Mouse (Mus musculus) embryonic fibroblast, embryonic 13.5 days (primary cell): ENCODE data around the gene Rab37. TPM values are rescaled to one million over a fixed set of nuclear protein-coding genes. Genes with fewer than 3 reads are reported as not detected.

ENCODE experiments used
- H3K27ac ChIP-seq: 2 replicates; pipeline ENCODE4 v1.5.1; 2012; ENCODE audit warnings: low read length, control low read depth, inconsistent platforms; ENCODE audit not compliant: insufficient read depth
- H3K4me1 ChIP-seq: 2 replicates; pipeline ENCODE4 v1.6.1; 2011; ENCODE audit warnings: low read length; ENCODE audit not compliant: control insufficient read depth, insufficient read depth
- H3K4me3 ChIP-seq: 2 replicates; pipeline ENCODE4 v1.5.1; 2011; ENCODE audit warnings: mild to moderate bottlenecking, control low read depth, low read length; ENCODE audit not compliant: insufficient read depth
- CTCF ChIP-seq: IDR thresholded peaks from 2 replicates; pipeline ENCODE4 v1.5.1; 2011; ENCODE audit warnings: mild to moderate bottlenecking, control low read depth, low read length, moderate library complexity, borderline replicate concordance; ENCODE audit not compliant: insufficient read depth
- POLR2A ChIP-seq: IDR thresholded peaks from 2 replicates; pipeline ENCODE4 v1.6.1; 2011; ENCODE audit warnings: low read depth, mild to moderate bottlenecking, control low read depth, low read length, moderate library complexity
- polyA plus RNA-seq: library from polyadenylated mRNA; stranded (reverse); fragments of >200 nt; gene quantifications from 2 replicates; pipeline ENCODE4 v1.2.4, GENCODE M21; 2011; ENCODE audit warnings: low read depth; ENCODE audit not compliant: missing spikeins, insufficient read length

Rab37 gene
- polyA plus RNA-seq, 1 experiment: 0.32 TPM

DNA sequence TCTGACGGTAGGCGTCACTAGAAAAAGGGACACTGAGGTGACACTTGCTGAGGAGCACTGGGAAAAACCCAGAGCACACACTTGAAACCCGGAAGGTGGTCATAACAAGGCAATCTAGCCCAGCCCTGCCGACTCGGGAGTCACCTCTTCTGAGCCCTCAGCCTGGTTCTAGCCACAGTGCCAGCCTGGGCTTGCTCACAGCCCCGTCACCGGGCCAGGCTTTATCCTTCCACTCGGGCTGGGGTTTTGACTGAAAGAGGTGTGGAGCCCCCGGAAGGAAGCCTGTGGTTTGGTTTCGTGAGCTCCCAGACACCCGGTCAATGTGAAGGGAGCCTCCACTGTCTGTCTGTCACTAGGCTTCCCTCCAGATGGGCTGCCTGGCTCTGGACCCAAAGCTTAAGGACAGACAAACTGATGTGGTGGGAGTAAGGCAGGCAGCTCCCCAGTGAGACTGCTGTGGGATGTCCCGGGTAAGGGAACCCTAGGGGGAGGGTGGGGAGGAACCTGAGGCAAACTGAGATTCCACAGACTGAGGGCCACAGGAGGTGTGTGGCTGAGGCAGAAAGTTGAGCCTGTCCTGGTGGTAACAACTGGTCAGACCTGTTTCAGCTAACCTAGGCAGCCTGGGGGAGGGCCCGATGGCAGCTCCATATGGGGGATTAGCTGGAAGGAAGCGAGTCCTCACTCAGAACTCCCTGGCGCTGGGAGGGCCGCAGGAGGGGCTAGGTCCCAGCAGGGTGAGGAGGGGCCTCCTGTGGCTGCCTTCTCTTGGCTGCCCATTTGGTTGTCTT lies 82.5 kb downstream of the Rab37 start:
- TF ChIP-seq CTCF (no peak), POLR2A (no peak)
- peaks cover 10% of the 10 kb centered on the region for H3K4me1 ChIP-seq

DNA sequence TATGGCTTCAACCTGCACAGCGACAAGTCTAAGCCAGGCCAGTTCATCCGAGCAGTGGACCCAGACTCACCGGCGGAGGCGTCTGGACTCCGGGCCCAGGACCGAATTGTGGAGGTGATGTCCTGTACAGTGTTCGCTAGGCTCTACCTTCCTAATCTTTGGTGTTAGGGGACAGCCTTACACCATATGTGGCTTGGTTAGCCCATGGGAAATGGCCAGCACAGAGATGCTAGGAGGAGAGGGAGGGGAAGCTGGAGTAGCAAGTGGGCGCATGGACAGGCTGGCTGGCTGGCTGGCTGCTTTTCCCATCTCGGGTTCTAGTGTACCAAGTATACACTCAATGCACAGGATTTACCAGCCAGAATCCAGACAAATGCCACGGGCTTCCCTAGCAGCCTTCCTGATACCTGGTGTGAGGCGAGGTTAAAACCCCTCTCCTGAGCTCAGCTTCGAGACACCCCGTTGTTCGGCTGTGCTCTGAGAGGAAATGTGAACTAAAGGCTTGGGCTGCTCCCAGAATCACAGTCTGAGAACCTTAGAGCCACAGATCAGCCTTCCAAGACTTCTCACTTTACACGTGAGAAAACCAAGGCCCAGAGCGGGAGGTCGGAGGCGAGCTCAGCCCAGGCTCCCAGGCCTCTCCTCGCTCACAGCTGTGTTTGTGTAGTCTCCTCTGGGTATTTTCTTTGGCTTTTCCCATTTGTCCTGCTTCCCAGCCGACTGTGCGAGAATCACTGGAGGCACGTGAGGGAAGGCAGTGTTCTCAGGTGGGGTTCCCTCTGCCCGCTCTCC lies 85.4 kb downstream of the Rab37 start:
- Histone ChIP-seq H3K4me1 (peaks cover 10% of the 10 kb centered on the region), H3K4me3 (no peak overlapping the region), H3K27ac (no peak overlapping the region)
- TF ChIP-seq CTCF: no peak
- TF ChIP-seq POLR2A: no peak

More for the DNA sequence above, 82.5 kb downstream of the Rab37 start:
- Histone ChIP-seq H3K27ac (no peak overlapping the region), H3K4me3 (no peak overlapping the region)

DNA sequence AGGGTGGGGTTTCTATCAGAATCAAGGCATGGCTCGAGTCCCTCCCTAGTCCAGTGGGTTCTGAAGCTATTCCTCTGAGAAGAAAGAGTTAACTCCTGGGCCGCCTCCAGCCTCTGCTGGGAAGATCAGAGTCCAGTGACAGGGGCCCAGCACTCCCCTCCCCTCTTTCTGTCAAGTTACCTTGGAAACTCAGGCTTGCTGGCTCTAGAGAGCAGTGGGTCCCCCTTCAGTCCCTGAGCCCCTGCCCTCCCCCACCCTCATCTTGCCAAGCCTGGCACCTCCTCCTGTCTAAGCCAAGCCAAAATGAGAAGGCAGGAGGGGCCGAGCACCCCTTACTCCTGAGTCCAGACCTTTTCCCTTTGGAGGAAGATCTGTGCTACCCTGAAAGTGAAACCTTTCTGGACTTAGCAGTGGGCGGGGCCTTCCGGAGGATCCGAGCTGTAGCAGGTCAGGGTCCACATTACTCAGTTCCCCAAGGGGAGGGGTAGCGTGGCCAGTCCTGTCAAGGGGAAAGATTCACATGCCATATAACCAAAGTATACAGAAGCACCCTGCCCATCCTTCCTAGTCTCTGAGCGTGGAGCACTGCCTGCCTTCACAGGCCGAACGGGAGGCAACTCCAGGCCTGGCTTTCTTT lies 86.4 kb downstream of the Rab37 start:
- Histone ChIP-seq H3K27ac (no peak overlapping the region), H3K4me1 (peaks cover 7% of the 10 kb centered on the region; the same call in 1 of the 2 replicates), H3K4me3 (no peak overlapping the region)
- no peak for TF ChIP-seq POLR2A
- no peak for TF ChIP-seq CTCF

DNA sequence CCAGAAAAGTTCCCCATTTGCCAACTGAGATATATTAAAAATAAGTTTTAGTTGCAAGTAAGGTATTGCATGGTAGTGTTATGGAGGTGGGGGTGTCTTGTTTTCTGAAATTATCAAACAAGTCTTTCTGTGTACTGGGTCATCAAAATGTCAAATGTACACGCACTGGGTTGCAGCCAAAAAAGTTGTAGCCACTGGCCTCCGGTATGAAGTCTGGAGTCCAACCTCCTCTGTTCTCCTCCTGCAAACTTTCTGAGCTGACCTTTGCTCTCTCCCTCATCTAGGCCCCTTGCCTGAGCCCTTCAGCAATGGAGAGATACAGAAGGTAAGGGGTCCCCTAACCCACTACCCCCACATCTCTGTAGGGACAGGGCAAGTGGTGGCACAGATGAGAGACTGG lies 87.5 kb downstream of the Rab37 start:
- no peak for TF ChIP-seq POLR2A
- no peak for TF ChIP-seq CTCF
- H3K4me3 ChIP-seq: no peak overlapping the region
- H3K4me1 ChIP-seq: no peaks in the 10 kb centered on the region
- no peak overlapping the region for H3K27ac ChIP-seq

DNA sequence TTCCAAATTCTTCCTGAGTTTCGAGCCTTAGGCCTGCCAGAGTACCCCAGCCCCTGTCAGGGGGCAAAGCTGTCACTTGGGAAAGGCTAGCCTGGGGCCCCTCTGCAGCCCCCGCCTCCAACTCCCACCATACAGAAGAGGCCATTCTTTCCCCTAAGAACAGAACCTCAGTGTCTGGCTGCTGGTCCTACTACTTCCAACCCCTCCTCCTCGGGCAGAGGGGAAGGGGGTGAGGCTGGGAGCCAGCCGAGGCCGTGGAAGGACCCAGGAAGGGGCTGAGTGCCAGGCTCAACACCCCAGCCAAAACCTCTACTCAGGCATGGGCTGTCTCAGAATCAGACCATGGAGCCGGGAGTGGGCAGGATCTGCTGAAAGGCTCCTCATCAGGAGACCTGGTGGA lies 88.0 kb downstream of the Rab37 start:
- TF ChIP-seq CTCF: no peak
- TF ChIP-seq POLR2A: no peak
- Histone ChIP-seq H3K27ac (no peak overlapping the region), H3K4me1 (no peaks in the 10 kb centered on the region), H3K4me3 (no peak overlapping the region)

DNA sequence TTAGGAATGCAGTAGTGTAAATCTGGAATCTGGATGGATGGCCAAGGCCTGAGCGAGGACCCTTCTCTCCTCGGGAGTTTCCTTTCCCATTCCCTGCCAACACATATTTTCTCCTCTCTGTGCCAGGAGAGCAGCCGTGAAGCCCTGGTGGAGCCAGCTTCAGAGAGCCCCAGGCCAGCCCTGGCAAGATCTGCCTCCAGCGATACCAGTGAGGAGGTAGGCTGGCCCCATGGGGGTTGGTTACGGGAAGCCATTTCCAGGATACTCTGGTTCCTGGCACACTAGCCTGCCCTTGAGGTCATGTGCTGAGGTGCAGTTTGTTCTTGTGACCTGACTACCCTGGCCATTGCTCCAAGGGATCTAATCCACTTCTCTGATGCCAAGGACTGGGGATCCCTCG lies 88.7 kb downstream of the Rab37 start:
- Histone ChIP-seq H3K4me1 (no peaks in the 10 kb centered on the region), H3K4me3 (no peak overlapping the region), H3K27ac (no peak overlapping the region)
- TF ChIP-seq CTCF (no peak), POLR2A (no peak)

DNA sequence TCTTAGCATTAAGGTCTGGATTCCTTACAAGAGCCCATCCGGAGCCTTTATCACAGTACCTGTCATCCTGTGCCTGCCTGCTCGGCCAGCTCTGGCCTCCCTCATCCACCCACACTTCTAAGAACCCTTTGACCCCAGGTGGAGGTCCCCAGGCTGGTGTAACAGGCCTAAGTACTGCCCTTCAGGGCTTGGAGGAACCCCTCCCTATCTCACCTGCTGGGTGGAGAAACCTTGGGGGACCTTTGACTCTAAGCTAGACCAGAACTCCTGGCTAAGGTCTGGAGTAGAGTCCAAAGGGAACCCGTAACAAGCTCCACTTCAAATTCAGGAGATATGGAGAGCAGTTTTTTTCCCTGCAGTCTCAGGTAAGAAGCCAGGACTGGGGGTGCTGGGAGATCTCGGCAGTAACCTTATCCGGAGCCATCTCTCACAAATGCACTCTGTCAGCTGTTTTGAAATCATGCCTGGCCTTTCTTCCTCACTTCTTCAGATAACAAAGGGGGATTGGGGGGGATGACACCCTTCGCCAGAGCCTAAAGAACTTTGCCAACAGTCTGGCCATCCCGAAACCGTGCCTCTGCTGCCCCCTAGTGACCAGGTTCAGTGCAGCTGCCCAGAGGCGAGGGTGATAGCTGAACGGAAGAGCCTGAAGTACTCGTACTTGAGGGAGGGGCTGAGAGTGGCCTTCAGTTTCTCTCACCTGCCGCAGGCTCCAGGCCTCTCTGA lies 90.8 kb downstream of the Rab37 start:
- TF ChIP-seq CTCF: peak; percentile 98
- no peak for TF ChIP-seq POLR2A
- H3K4me1 ChIP-seq: 0 out of 2 replicates have a peak, but pooled peaks cover 3% of the 10 kb centered on the region

DNA sequence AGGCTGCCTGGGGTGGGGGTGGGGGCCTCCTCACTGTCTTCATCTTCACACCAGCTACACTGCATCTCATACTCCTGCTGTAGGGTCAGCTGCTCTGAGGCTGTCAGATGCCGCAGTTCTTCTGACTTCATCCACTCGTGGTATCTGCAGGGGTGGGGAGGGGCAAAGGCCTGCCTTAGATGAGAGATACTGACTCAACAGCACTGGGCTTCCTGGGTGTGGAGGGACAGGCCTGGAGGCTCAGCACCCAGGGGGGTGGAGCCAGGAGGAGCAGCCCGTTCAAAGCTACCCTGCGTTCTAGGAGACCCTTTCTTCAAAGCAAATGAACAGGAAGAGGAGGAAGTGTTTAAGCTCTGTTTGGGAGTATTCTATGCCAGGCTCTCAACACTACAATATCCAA lies 93.7 kb downstream of the Rab37 start:
- Histone ChIP-seq H3K4me1 (0 out of 2 replicates have a peak, but pooled peaks cover 3% of the 10 kb centered on the region), H3K27ac (no peak overlapping the region), H3K4me3 (no peak overlapping the region)
- no peak for TF ChIP-seq CTCF
- TF ChIP-seq POLR2A: no peak

More for the DNA sequence above, 90.8 kb downstream of the Rab37 start:
- Histone ChIP-seq H3K4me3 (no peak overlapping the region), H3K27ac (no peak overlapping the region)

DNA sequence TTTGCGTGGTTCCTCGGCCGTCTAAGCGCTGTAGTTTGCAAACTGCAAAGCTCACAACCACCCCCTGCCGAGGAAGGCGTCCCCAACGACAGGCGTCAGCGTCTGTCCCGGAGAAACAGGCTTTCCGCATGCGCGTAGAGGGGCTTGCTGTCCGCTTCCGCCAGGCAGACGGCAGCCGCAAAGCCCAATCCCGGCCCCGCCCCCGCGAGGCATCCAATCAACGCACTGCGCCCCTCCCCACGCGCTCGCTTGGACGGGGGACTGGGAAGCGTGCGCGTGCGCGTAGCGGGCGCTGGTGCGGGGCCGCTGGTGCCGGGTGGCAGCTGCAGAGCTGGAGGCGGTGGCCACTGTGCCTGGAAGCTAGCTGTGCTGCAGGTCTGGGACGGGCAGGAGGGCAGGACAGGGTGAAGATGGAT lies 96.0 kb downstream of the Rab37 start, which contains the start of gene Tmem104:
TSS of gene Tmem104 (plus strand) at position 264 of the 416 bp plus-strand sequence.
- TF ChIP-seq CTCF (no peak), POLR2A (peak; percentile 88)
- H3K4me1 ChIP-seq: 0 out of 2 replicates have a peak, but pooled peaks cover 3% of the 10 kb centered on the region
- peak within 1 kb of the TSS; percentile 66 for H3K4me3 ChIP-seq
- H3K27ac ChIP-seq: peak within 1 kb of the TSS; percentile 73
